Mouse (Mus musculus) liver, embryonic 15.5 days (tissue): ENCODE results near the gene Zfp59. TPM values are rescaled to one million over a fixed set of nuclear protein-coding genes. Genes with fewer than 3 reads are reported as not detected.
"Not testable (repeated sequence)": the region's sequence is repeated elsewhere in the genome, so short reads cannot be mapped to it uniquely, and the experiment has no call there.

Source experiments
- ATAC-seq: fragments of 200-750 bp; cut with Nextera tagmentation; 2 replicates; pipeline ENCODE4 v1.8.0; 2017; ENCODE audit warnings: moderate number of reproducible peaks, mild to moderate bottlenecking, moderate library complexity; ENCODE audit not compliant: insufficient read depth
- H3K27ac ChIP-seq: fragments of 300-500 bp; sonication (generic); replicated peaks from 2 replicates; pipeline ENCODE4 v1.5.1; 2015; ENCODE audit warnings: mild to moderate bottlenecking, inconsistent platforms
- H3K27me3 ChIP-seq: fragments of 300-500 bp; sonication (generic); 2 replicates; pipeline ENCODE4 v1.6.1; 2015; ENCODE audit warnings: mild to moderate bottlenecking, inconsistent platforms
- H3K36me3 ChIP-seq: fragments of 300-500 bp; sonication (generic); replicated peaks from 2 replicates; pipeline ENCODE4 v1.6.1; 2015; ENCODE audit warnings: moderate library complexity, mild to moderate bottlenecking, inconsistent platforms
- H3K4me1 ChIP-seq: fragments of 300-500 bp; sonication (generic); replicated peaks from 2 replicates; pipeline ENCODE4 v1.6.1; 2015; ENCODE audit warnings: inconsistent platforms
- H3K4me2 ChIP-seq: fragments of 300-500 bp; sonication (generic); 2 replicates; pipeline ENCODE4 v1.6.1; 2015; ENCODE audit warnings: moderate library complexity, mild to moderate bottlenecking, inconsistent platforms
- H3K4me3 ChIP-seq: fragments of 300-500 bp; sonication (generic); replicated peaks from 2 replicates; pipeline ENCODE4 v1.5.1; 2015; ENCODE audit warnings: mild to moderate bottlenecking, inconsistent platforms
- H3K9ac ChIP-seq: fragments of 300-500 bp; sonication (generic); 2 replicates; pipeline ENCODE4 v1.6.1; 2015; ENCODE audit warnings: moderate library complexity, mild to moderate bottlenecking, inconsistent platforms
- H3K9me3 ChIP-seq: fragments of 300-500 bp; sonication (generic); replicated peaks from 2 replicates; pipeline ENCODE4 v1.6.1; 2016; ENCODE audit warnings: inconsistent platforms
- WGBS: fragments of 180-500 bp; shearing (Covaris S2); methylation state at CpG from one replicate; pipeline ENCODE4 v1.1.7; 2015; ENCODE audit warnings: mixed read lengths; ENCODE audit not compliant: insufficient replicate concordance; 5-methylcytosine and 5-hydroxymethylcytosine counted together
- polyA plus RNA-seq: library from polyadenylated mRNA; unstranded; fragments of >200 nt; fragmentation: Nextera tagmentation; extraction: Ambion mirVana; gene quantifications from 2 replicates; pipeline ENCODE4 v1.2.1, GENCODE M21; 2015

Zfp59 gene
- polyA plus RNA-seq, 1 experiment from 2014 or later, result 1.5 TPM

DNA sequence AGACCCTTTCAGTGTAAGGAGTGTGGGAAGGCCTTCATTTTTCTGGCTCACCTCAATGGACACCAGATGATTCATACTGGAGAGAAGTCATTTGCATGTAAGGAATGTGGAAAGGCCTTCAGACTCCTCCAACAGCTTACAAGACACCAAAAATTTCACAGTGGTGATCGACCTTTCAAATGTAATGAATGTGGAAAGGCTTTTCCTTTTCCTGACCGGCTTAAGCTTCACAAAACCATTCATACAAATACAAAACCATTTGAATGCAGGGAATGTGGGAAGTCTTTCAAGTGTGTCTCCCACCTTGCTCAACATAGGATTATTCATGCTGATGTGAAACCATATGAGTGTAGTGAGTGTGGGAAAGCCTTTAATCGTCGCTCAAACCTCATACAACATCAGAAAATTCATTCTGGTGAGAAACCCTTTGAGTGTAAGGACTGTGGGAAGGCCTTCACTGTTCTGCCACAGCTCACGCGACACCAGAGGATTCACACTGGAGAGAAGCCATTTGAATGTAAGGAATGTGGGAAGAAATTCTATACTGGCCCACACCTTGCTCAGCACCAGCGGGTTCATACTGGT, 19.8 kb upstream of the Zfp59 start:
- Histone ChIP-seq H3K9me3 (no peaks in the 10 kb centered on the region), H3K4me1 (no peaks in the 10 kb centered on the region), H3K4me2 (no peak overlapping the region), H3K36me3 (peaks cover 30% of the 10 kb centered on the region), H3K4me3 (no peak overlapping the region), H3K27ac (no peak overlapping the region), H3K27me3 (no peaks in the 10 kb centered on the region), H3K9ac (no peak overlapping the region)
- WGBS, result 84% methylated on average over 7 of the region's 7 CpGs
- no peak for ATAC-seq

DNA sequence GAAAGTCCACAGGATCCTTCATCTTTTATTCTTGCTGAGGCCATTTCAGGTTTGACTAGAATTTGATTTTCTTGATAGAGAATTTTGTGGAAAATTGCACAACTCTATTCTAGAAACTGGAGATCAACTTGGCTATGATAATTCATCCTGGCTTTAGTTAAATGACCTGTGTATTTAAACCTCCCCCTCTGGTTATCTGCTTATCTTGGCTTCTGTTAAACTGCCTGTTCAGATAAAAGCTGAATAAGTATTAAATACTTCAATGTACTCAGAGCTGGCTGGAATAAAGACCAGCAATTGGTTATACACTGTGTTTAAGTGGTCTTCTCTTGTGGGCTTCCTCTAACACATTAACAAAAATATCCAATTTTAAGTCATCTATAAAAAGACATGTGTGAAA, 15.8 kb upstream of the Zfp59 start:
- Histone ChIP-seq H3K4me1 (no peaks in the 10 kb centered on the region), H3K27me3 (no peaks in the 10 kb centered on the region), H3K4me2 (no peak overlapping the region), H3K27ac (no peak overlapping the region), H3K9ac (no peak overlapping the region), H3K4me3 (no peak overlapping the region), H3K36me3 (peaks cover 17% of the 10 kb centered on the region), H3K9me3 (no peaks in the 10 kb centered on the region)
- ATAC-seq, result no peak

DNA sequence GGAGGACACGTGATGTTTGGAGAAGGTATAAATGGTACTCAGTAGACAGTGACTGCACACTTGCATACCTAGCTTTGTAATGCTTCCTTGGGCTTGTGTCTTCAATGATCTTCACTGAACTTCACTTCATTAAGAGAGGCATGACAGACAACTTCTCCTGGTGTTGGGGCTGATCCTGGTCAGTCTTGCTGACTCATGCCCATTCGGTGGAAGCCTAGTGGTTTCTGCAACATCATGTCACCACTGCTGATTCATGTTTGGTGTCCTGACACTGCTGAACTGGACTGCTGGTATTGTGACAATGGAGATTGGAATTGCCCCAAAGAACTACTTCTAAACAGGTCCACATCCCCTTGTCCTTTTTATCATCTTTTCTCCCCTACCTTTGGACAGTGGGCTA, 4.3 kb upstream of the Zfp59 start:
- H3K4me1 ChIP-seq, result peaks cover 9% of the 10 kb centered on the region
- H3K27ac ChIP-seq, result no peak overlapping the region
- no peak for ATAC-seq

DNA sequence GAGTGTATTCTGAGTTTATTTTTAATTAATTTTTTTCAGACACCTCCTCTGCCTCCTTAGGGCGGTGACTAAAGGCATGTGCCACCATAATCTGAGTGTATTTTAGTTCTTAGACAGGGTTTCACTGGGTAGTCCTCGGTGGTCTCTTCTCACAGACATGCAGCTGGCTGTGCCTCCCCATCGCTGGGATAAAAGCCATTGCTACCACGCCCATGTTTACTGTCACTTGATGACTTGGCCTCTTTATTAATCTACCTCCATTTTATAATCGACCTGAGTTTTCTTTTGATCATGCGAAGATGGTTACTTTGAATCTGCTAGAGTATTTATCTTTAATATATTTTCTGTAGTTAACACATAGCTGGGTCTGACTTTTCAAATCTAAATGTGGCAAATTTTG, 511 bp upstream of the Zfp59 start:
- Histone ChIP-seq H3K36me3 (no peaks in the 10 kb centered on the region), H3K9ac (peak overlapping the region; percentile 48), H3K4me1 (peaks cover 14% of the 10 kb centered on the region), H3K27me3 (no peaks in the 10 kb centered on the region; the same call in 1 of the 2 replicates), H3K4me2 (peak overlapping the region; percentile 77), H3K27ac (peak overlapping the region; percentile 42; the same call in 1 of the 2 replicates), H3K4me3 (peak overlapping the region; percentile 65), H3K9me3 (no peaks in the 10 kb centered on the region)
- ATAC-seq, result peak; percentile 59
- WGBS, result 22% methylated on average over 6 of the region's 6 CpGs

More for the DNA sequence above, 4.3 kb upstream of the Zfp59 start:
- Histone ChIP-seq H3K36me3 (no peaks in the 10 kb centered on the region), H3K4me2 (no peak overlapping the region), H3K9ac (no peak overlapping the region), H3K9me3 (no peaks in the 10 kb centered on the region), H3K4me3 (no peak overlapping the region), H3K27me3 (no peaks in the 10 kb centered on the region; the same call in 1 of the 2 replicates)
- WGBS, result 56% methylated on average over 2 of the region's 2 CpGs

DNA sequence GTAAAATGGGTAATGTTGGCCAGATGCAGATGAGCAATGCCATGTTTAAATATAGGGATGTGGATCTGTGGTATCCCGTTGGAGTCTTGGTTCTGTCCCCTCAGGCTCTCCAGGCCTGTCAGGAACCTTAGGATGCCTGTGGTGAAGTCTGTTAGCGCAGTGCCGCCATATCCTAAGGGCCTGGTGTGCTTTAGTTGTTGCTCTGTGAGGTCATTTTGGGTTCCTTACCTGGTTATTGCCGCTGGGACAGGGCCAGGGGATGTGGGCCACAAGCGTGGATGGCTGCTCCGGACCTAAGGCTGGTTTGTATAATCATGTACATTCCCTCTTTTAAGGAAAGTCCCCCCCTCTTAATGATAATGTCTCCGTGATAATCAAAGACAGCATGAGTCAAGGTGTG, 1.2 kb downstream of the Zfp59 start:
- ATAC-seq, result no peak
- H3K36me3 ChIP-seq, result no peaks in the 10 kb centered on the region
- H3K9ac ChIP-seq, result no peak overlapping the region
- no peak overlapping the region for H3K27ac ChIP-seq
- H3K4me2 ChIP-seq, result no peak overlapping the region
- WGBS, result 83% methylated on average over 7 of the region's 7 CpGs
- H3K4me1 ChIP-seq, result peaks cover 14% of the 10 kb centered on the region
- no peak overlapping the region for H3K4me3 ChIP-seq
- H3K9me3 ChIP-seq, result no peaks in the 10 kb centered on the region
- H3K27me3 ChIP-seq, result no peaks in the 10 kb centered on the region

DNA sequence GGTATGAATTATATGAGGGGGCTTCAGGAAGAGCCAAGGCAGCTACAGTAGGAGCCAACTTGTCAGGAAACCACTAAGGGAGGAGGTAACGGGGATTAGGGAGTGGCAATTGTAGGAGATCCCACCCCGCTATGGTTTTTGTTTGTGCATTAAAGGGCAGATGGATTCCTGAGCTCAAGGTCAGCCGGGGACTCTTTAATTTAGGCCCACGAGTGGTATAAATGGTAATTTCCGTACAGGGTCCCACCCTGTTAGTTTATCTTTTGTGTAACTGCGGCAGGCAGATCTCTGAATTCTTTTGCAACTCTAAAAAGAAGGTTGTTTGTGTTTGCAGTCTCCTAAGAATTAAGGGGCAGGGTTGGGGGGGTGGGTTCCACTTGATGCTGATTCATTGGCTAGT, 1.7 kb downstream of the Zfp59 start:
- Histone ChIP-seq H3K9ac (no peak overlapping the region), H3K4me1 (peaks cover 14% of the 10 kb centered on the region), H3K27me3 (no peaks in the 10 kb centered on the region), H3K9me3 (no peaks in the 10 kb centered on the region), H3K27ac (no peak overlapping the region), H3K4me3 (no peak overlapping the region), H3K4me2 (no peak overlapping the region), H3K36me3 (peaks cover 3% of the 10 kb centered on the region; the same call in 1 of the 2 replicates)
- no peak for ATAC-seq
- WGBS, result 78% methylated on average over 6 of the region's 6 CpGs

DNA sequence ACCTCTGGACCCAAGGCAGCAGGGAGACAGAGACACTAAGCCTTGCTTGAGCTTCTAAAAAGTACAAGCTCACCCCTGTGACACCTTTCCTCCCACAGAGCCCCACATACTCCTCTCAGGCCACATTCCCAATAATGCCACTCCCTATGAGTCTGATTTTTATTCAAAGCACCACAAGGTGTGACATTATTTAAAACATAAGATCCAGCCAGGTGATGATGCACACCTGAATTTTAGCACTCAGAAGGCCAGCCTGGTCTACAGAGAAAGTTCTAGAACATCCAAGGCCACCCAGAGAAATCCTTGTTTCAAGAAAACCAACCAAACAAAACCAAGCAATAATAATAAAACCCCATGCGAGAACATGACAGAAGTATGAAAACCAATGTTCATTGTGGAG, 18.8 kb downstream of the Zfp59 start, which contains the start of gene Zfp607a:
TSS of gene Zfp607a (plus strand) at position 301 of the 400 bp plus-strand sequence.
- Histone ChIP-seq H3K4me3 (no peak within 1 kb of the TSS), H3K27me3 (no peaks in the 10 kb centered on the region), H3K36me3 (peaks cover 12% of the 10 kb centered on the region), H3K4me2 (no peak within 1 kb of the TSS), H3K27ac (no peak within 1 kb of the TSS), H3K9me3 (no peaks in the 10 kb centered on the region), H3K4me1 (peaks cover 24% of the 10 kb centered on the region), H3K9ac (no peak within 1 kb of the TSS)
- WGBS, result 49% methylated on average over 1 of the region's 1 CpGs
- no peak for ATAC-seq

DNA sequence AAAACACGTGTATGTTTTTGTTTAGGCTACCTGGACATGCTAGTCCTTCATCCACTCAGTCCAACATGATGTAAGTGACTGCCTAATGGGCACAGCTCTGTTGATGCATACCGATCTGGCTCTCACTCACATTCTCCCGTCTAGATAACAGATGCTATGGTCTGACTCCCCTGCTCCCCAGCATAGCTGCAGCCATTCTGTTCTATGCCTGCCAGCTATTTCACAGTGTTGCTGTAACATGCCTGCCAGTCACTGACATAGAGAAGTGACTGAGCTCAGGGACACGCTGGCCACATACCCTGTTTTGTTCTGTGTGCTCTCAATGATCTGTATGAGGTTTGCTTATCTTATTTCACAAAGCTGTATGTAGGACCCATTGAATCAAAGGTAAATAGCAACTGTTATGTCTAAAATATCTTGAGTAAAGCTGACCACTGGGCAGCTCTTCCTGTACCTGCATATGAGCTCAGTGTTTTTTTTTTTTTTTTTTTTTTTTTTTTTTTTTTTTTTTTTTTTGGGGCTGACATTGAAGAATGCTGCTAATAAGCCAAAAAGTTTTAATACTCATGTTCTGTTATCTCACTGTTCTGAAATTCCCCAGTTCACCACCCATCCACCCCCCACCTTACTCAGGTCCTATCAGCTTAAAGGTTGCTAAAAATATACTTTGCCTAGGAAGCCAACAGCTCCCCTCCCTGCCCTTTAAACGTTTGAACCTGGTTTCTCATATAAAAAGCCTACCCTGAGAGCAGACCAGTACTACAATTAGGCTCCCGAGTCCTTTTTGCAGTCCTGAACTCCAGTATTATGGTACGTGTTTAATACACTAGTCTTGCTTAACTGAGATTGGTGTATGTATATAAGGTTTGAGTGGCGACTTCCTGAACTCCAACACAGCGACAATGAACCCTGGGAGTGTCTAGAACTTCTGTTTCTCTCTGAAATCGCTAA, 21.2 kb downstream of the Zfp59 start:
- peak overlapping the region; percentile 68 for H3K9ac ChIP-seq
- H3K27me3 ChIP-seq, result no peaks in the 10 kb centered on the region
- peaks cover 24% of the 10 kb centered on the region for H3K4me1 ChIP-seq
- peak overlapping the region; percentile 68 for H3K4me3 ChIP-seq
- no peaks in the 10 kb centered on the region for H3K9me3 ChIP-seq
- peaks cover 9% of the 10 kb centered on the region; the same call in 1 of the 2 replicates for H3K36me3 ChIP-seq
- peak overlapping the region; percentile 80 for H3K4me2 ChIP-seq
- H3K27ac ChIP-seq, result peak overlapping the region; percentile 55
- 12% methylated on average over 10 of the region's 10 CpGs for WGBS
- ATAC-seq, result no peak; the same call in 1 of the 2 replicates

DNA sequence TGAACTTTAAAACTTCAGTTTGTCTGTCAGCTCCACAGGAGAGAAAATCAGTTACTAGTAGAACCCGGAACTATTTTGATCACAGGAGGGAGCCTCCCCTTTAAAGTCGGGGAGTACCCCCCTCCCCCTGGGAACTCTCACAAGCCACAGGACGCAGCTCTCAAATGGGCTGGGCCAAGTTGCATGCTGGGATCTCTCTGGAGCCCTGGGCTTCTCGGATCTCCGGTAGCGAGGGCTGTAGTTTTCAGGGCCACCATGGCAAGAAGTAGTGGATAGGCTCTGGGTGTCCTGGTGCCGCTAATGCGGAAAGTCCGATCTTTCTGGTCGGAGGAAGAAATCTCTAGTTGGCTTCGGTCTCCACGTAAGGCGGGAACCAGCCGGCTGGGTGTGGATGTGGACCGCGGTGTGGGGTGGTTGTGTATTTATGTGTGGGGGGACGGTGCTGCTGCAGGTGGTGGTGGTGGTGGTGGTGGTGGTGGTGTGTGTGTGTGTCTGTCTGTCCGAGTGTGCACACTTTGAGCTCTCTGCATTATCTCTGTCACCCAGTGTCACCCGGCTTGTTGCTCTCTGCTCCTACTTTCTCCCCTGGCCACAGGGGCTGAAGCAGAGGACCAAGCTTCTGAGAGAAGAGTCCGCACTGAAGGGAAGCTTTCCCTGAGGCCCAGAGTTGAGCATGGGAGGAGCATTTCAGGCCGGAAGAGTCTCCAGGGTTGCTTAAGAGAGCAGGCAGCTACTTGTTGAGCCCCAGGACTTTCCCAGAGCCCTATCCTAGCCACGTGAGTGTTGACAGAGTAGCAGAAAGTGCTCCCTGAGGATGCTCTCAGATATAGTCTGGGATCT, 22.2 kb downstream of the Zfp59 start:
- no peaks in the 10 kb centered on the region for H3K27me3 ChIP-seq
- peak; percentile 86 for ATAC-seq
- H3K4me1 ChIP-seq, result peaks cover 24% of the 10 kb centered on the region
- H3K36me3 ChIP-seq, result peaks cover 18% of the 10 kb centered on the region; the same call in 1 of the 2 replicates
- peak overlapping the region; percentile 55 for H3K27ac ChIP-seq
- H3K9me3 ChIP-seq, result no peaks in the 10 kb centered on the region
- peak overlapping the region; percentile 68 for H3K9ac ChIP-seq
- H3K4me3 ChIP-seq, result peak overlapping the region; percentile 68
- WGBS, result under 1% methylated on average over 22 of the region's 22 CpGs
- peak overlapping the region; percentile 80 for H3K4me2 ChIP-seq

DNA sequence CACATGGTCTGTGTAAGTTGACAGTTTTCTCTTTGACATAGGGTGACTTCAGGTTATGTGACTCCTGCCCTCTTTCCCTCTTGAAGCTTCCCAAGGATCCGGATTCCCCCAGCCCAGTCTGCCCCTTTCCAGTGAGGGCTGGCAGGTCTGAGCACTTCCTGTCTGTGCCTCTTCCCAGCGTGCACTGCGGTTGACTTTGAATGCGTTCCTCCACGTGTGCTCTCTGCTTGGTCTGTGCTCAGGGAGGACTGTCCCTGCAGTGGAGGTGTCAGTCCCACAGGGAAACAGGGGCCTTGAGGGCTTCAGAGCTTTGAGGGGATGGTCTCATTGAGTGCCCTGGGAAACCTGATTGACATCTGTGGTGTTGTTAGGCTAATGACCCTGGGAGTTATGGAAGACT, 24.2 kb downstream of the Zfp59 start:
- WGBS, result 66% methylated on average over 5 of the region's 5 CpGs
- H3K4me1 ChIP-seq, result peaks cover 24% of the 10 kb centered on the region
- H3K4me2 ChIP-seq, H3K27me3 ChIP-seq, ATAC-seq, H3K9ac ChIP-seq, H3K9me3 ChIP-seq, H3K27ac ChIP-seq, H3K4me3 ChIP-seq: not testable (repeated sequence)
- H3K36me3 ChIP-seq, result peaks cover 33% of the 10 kb centered on the region

DNA sequence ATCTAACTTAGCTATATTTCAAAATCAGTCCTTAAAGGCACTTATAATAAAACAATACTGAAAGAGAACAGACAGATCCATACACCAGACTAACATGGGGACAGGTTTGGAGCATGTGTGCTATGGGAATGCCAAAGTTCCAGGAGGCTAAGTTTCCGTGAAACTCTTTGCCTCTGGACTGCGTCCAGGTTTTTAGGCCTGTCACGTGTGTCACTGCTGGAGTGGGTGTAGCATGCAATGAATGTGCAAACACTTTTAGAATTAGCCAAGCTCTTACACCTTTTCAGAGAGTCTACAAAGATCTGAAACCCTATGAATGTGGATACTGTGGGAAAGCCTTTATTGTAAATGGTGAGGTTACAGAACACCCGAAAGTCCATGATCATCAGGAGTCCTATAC, 43.3 kb downstream of the Zfp59 start:
- ATAC-seq, result no peak
- WGBS, result 82% methylated on average over 4 of the region's 4 CpGs
- Histone ChIP-seq H3K9ac (no peak overlapping the region), H3K4me1 (no peaks in the 10 kb centered on the region), H3K36me3 (peaks cover 50% of the 10 kb centered on the region), H3K4me2 (no peak overlapping the region), H3K4me3 (no peak overlapping the region), H3K27ac (no peak overlapping the region), H3K9me3 (no peaks in the 10 kb centered on the region), H3K27me3 (no peaks in the 10 kb centered on the region)
